Mouse (Mus musculus): ENCODE measurements at regions not wholly inside any gene's neighbourhood (a gene's known extent, or its start where the extent isn't known, plus 50 kb on each side); places are given as distances from the start of the nearest gene placed in this dataset.

DNA sequence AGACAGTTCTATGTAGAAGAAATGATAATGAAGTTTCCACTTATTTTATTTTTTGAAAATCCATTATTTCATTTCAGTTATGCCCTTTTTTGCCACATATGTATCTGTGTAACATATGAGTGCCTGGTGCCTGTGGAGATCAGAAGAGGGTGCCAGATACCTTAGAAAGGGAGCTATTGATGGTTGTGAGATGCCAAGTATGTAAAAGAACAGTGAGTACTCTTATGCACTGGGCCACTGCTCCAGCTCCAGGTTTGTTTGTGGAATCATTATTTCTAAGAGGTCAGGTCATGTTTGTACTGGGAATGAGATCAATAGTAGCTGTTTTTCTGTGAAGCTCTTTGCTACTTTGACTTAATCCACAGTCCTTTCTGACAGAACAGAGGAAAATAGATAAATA lies 68.1 kb downstream of the Cenpw start:
- DNase-seq (ENCODE audit: low read depth, low spot score) = no peak

DNA sequence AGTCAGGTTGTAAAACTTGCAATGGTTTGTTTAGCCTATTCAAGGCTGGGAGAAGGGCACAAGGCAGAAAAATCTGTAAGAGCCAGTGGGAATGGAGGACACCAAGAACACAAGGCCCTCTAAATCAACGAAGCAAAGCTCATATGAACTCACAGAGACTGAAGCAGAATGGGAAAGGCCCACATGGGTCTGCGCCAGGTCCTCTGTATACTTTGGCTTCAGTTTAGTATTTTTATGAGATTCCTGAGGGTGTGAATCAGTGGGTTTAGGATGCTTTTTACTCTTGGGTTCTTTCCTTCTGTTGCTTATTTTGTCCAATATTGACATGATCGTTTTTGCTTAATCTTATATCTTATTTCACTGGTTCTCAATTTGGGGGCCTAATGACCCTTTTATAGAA lies 90.0 kb downstream of the Cenpw start:
- no peak for DNase-seq (ENCODE audit: low read depth, low spot score)

DNA sequence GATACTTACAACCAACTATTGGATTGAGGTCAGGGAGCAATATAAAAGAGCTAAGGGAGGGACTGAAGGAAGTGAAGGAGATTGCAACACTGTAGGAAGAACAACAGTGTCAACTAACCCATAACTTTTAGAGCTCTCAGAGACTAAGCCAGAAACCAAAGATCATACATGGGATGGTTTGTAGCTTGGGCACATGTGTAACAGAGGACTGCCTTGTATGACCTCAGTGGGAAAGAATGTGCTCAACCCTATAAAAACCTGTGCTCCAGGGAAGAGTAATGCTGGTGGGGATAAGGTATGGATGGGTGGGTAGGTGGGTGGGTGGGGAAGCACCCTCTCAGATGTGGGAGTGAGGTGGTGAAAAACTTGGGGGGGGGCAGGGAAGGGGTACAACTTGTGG lies 97.9 kb downstream of the Cenpw start:
- DNase-seq (ENCODE audit: low read depth, low spot score) = no peak

DNA sequence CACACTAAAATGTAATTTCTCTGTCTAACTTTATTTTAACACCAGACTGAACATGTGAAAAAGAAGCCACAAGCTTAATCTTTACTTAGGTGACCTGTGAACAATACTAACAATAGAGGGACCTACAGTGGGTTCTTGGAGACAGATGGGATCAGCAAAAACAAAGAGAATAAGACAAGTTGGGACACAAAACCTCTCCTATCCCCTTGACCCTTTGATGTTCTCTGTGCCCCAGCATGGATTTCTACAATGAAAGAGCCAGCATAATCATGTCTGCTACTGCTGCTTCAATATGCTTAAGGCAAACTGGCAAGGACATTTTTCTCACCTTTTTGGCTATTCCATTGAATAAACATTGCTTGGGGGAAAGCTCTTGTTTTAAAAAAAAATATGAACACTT lies 105.8 kb downstream of the Cenpw start:
- DNase-seq (ENCODE audit: low read depth, low spot score) = no peak

DNA sequence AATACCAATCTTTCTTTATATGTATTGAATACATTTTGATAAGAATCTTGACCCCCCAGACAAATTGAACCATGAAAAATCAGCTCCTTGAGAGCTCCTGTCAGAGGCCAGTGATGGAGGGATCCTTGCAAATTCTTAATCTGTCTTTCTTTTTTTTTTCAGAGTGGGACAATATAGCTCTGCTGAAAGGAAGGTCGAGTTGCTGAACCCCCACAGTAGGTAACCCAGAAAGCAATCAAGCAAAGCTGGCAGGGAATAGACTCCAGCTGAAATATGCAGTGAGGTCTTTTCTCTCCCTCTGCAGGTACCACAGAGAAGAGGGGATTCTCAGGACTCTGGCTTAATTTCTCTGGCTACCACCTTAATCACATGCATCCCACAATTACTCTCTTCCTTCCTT lies 108.8 kb downstream of the Cenpw start:
- no peak for DNase-seq (ENCODE audit: low read depth, low spot score)

- DNase-seq (ENCODE audit: low read depth, low spot score) = no peak
These were observed 111.0 kb downstream of the Cenpw start for GRCm38 (mm10) chr10:30089406-30089805.

DNA sequence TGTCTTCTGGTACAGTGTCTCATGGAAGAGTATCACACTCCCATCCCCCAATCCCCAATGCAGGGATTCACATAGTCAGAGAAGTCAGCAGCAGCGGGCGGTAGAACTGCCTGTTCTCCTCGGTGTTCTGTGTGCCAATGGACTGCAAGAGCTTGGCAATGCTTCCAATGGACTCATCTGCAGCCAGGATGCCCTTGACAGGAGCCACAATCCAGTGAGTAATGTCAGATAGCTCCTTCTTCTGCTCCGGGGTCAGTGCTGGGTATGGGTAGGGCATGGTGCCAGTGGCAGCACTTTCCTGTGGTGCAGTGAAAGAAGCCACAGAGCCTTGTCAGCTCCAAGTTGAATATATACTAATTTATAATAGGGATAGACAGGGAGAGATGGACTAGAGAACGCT lies 115.3 kb downstream of the Cenpw start:
- no peak for DNase-seq (ENCODE audit: low read depth, low spot score)

GRCm38 (mm10) chr10:30066692-30067091 lies 133.7 kb downstream of the Cenpw start:
- DNase-seq (ENCODE audit: low read depth, low spot score) = no peak

- no peak for DNase-seq (ENCODE audit: low read depth, low spot score)
These were observed 169.7 kb downstream of the Cenpw start for GRCm38 (mm10) chr10:30030621-30031020.

DNA sequence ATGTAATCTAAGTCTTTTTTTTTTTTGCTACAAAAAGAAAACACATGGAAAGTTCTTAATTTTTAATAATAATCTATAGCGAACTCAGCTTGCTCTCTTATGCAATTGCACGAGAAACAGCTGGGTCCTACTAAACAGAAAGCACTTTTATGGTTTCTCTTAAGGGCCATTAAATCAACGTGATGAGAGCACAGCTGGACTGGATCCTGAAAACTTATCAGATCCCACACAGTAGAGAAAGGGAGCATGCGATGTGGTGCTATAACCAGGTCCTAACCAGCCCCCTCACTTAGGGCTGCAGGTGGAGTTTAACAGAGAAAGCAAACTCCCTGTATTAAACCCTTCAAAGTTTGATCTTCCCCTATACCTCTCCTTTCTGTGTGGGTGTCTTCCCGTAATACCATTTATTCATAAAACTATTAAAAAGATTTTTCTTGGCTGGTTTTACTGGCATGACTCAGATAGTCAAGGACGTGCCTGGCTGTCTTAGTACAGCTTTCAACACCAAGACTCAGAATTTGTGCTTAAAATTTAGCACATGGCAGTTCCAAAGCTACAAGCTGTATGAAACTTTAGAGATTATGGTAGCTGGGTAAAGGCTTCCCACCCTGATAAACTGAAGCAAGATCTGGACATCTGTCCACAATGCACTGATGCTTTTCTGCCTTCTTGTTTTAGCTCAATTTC lies 197.3 kb downstream of the Cenpw start:
- no peak for DNase-seq (ENCODE audit: low read depth, low spot score)

GRCm38 (mm10) chr10:30000836-30001235 lies 199.5 kb downstream of the Cenpw start:
- DNase-seq (ENCODE audit: low read depth, low spot score) = no peak

GRCm38 (mm10) chr10:29981539-29981938 lies 218.8 kb downstream of the Cenpw start:
- DNase-seq (ENCODE audit: low read depth, low spot score) = peak; percentile 8

Data from forelimb bud, embryonic 11.5 days (tissue).